Mouse (Mus musculus) myocyte (in vitro differentiated cells): ENCODE measurements around the gene Rbm17. TPM values are rescaled to one million over a fixed set of nuclear protein-coding genes. Genes with fewer than 3 reads are reported as not detected.
A peak's percentile ranks its signal among the peaks of the same experiment; 100 is the strongest.

ENCODE experiments used
- H3K27me3 ChIP-seq: one replicate; pipeline ENCODE4 v1.6.1; 2011; ENCODE audit not compliant: control insufficient read depth, insufficient read depth, insufficient read length
- H3K36me3 ChIP-seq: one replicate; pipeline ENCODE4 v1.6.1; 2011; ENCODE audit not compliant: control insufficient read depth, insufficient read depth
- H3K4me2 ChIP-seq: one replicate; pipeline ENCODE4 v1.6.1; 2011; ENCODE audit warnings: low read depth, control low read depth
- H3K4me3 ChIP-seq: one replicate; pipeline ENCODE4 v1.5.1; 2011; ENCODE audit warnings: mild to moderate bottlenecking, control low read depth, moderate library complexity
- H3K79me2 ChIP-seq: one replicate; pipeline ENCODE4 v1.6.1; 2011; ENCODE audit not compliant: control insufficient read depth, insufficient read depth
- H3ac ChIP-seq: one replicate; pipeline ENCODE4 v1.6.1; 2011; ENCODE audit not compliant: control insufficient read depth, insufficient read length
- CEBPB ChIP-seq: IDR thresholded peaks from 2 replicates; pipeline ENCODE4 v1.6.1; 2011; ENCODE audit warnings: mild to moderate bottlenecking, moderate library complexity; ENCODE audit not compliant: poor library complexity, insufficient read depth, severe bottlenecking
- E2F4 ChIP-seq: IDR thresholded peaks from one replicate; pipeline ENCODE4 v1.6.1; 2011; ENCODE audit warnings: mild to moderate bottlenecking, control low read depth, moderate library complexity; ENCODE audit not compliant: insufficient read depth
- MAX ChIP-seq: IDR thresholded peaks from one replicate; pipeline ENCODE4 v1.6.1; 2011; ENCODE audit warnings: low read depth, mild to moderate bottlenecking, control low read depth
- MYOD1 ChIP-seq, 3 experiments: IDR thresholded peaks; one replicate each; pipeline ENCODE4 v1.6.1; 2011; ENCODE audit warnings: control low read depth in 2 of 3, low read depth in 2 of 3, mild to moderate bottlenecking in 2 of 3, moderate library complexity in 1 of 3; ENCODE audit not compliant: insufficient read length in 2 of 3, control insufficient read depth in 1 of 3
- MYOG ChIP-seq, 3 experiments: IDR thresholded peaks; one replicate each; pipeline ENCODE4 v1.6.1; 2011; ENCODE audit warnings: control low read depth in 2 of 3, low read depth in 2 of 3, mild to moderate bottlenecking in 2 of 3; ENCODE audit not compliant: insufficient read length in 2 of 3, control insufficient read depth in 1 of 3, insufficient read depth in 1 of 3
- POLR2A ChIP-seq: IDR thresholded peaks from one replicate; pipeline ENCODE4 v1.6.1; 2011; ENCODE audit warnings: low read depth, mild to moderate bottlenecking, control low read depth, moderate library complexity; ENCODE audit not compliant: insufficient read length
- POLR2AphosphoS2 ChIP-seq: IDR thresholded peaks from one replicate; pipeline ENCODE4 v1.6.1; 2011; ENCODE audit warnings: low read depth, control low read depth; ENCODE audit not compliant: insufficient read length
- REST ChIP-seq: IDR thresholded peaks from one replicate; pipeline ENCODE4 v1.6.1; 2011; ENCODE audit warnings: mild to moderate bottlenecking, control low read depth, moderate library complexity; ENCODE audit not compliant: insufficient read depth, insufficient read length
- SRF ChIP-seq: IDR thresholded peaks from one replicate; pipeline ENCODE4 v1.6.1; 2011; ENCODE audit warnings: low read depth; ENCODE audit not compliant: control insufficient read depth, insufficient read length
- TCF12 ChIP-seq: IDR thresholded peaks from one replicate; pipeline ENCODE4 v1.6.1; 2011; ENCODE audit warnings: mild to moderate bottlenecking, control low read depth; ENCODE audit not compliant: poor library complexity, insufficient read depth, severe bottlenecking
- TCF3 ChIP-seq: IDR thresholded peaks from one replicate; pipeline ENCODE4 v1.6.1; 2011; ENCODE audit warnings: low read depth, control low read depth; ENCODE audit not compliant: insufficient read length
- USF1 ChIP-seq: IDR thresholded peaks from one replicate; pipeline ENCODE4 v1.6.1; 2011; ENCODE audit warnings: low read depth, mild to moderate bottlenecking, control low read depth, moderate library complexity
- polyA plus RNA-seq: library from polyadenylated mRNA; unstranded; fragments of >200 nt; fragmentation: generic; extraction: Trizol; gene quantifications from one replicate; pipeline ENCODE4 v1.2.1, GENCODE M21; 2012; ENCODE audit warnings: missing spikeins

The Rbm17 gene
- polyA plus RNA-seq, 1 experiment: 86.4 TPM

DNA sequence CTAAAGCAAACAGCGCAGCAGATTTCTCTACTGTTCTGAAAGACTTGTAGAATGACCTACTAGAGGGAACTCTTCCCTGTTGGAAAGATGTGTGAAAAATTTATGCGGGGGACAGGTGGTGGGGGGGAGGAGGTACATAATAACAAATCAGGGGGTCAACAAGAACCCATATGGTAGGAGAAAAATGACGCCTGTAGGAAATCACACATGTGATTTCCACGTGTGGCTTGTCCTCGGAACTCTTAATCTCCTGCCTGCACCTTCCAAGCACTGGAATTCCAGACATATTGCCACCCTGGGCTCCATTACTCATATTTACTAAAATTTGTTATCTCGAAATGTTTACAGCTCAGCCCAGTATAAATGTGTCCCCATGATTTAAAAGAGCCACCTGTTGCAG lies 2.2 kb downstream of the Rbm17 start:
- Histone ChIP-seq H3ac (no peak overlapping the region), H3K36me3 (peaks cover 31% of the 10 kb centered on the region), H3K27me3 (no peaks in the 10 kb centered on the region), H3K4me3 (peak overlapping the region; percentile 67), H3K4me2 (peak overlapping the region; percentile 93), H3K79me2 (peaks cover 46% of the 10 kb centered on the region)
- TF ChIP-seq POLR2AphosphoS2 (no peak), TCF12 (no peak), POLR2A (no peak), SRF (no peak), MYOG (IDR thresholded peaks at IDR 0.05; ENCODE audit: control insufficient read depth in 1 of 3, insufficient read depth in 1 of 3, insufficient read length in 2 of 3, low read depth in 2 of 3) (no peak), REST (no peak), MAX (no peak), TCF3 (no peak), E2F4 (no peak), MYOD1 (IDR thresholded peaks at IDR 0.05; ENCODE audit: control insufficient read depth in 1 of 3, insufficient read length in 2 of 3, low read depth in 2 of 3) (no peak), USF1 (no peak), CEBPB (no peak)

DNA sequence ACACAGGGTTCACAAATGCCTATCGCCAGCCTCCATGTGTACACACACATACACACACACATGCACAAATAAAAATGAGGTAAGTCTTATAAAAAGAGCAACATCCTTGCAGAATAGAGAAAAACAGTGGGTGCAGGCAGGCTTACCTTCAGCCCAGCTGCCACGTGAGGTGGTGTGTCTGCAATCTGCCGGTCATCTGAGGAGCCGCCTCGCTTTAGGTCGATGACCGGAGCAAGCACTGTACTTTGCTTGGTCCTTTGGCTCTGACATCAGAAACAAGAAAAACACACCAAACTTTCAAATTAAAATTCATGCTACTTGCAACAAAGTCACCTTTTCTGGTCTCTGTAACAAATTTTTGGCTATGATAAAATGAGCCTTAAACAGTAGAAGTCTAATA lies 6.0 kb downstream of the Rbm17 start:
- no peak overlapping the region for H3K4me3 ChIP-seq
- no peaks in the 10 kb centered on the region for H3K27me3 ChIP-seq
- peaks cover 46% of the 10 kb centered on the region for H3K79me2 ChIP-seq
- H3K4me2 ChIP-seq: no peak overlapping the region
- H3ac ChIP-seq: no peak overlapping the region
- no peak for TF ChIP-seq TCF12
- no peak for TF ChIP-seq MYOG (IDR thresholded peaks at IDR 0.05; ENCODE audit: control insufficient read depth in 1 of 3, insufficient read depth in 1 of 3, insufficient read length in 2 of 3, low read depth in 2 of 3)
- TF ChIP-seq MAX: no peak
- TF ChIP-seq TCF3: no peak
- no peak for TF ChIP-seq E2F4
- H3K36me3 ChIP-seq: peaks cover 43% of the 10 kb centered on the region

DNA sequence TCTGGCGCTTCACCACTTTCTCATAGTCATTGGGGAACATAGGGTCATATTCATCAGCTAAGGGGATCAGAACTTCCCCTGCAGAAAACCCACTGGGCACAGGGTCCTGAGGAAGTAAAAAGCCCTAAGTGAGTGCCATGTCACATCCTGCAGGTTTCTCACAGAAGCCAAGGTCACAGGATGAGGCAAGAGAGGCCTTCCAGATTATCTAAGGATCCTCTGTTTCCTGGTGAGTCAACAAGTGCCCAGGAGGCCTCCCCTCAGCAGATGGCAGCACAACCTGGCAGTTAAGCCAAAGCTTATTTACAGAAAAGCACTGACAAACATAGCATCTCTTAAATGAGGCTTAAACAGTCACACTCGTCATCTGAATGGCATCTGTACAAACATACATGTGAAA lies 7.3 kb downstream of the Rbm17 start:
- H3K36me3 ChIP-seq: peaks cover 50% of the 10 kb centered on the region
- H3K4me3 ChIP-seq: no peak overlapping the region
- peaks cover 35% of the 10 kb centered on the region for H3K79me2 ChIP-seq
- TF ChIP-seq POLR2AphosphoS2: no peak
- TF ChIP-seq MYOD1 (IDR thresholded peaks at IDR 0.05; ENCODE audit: control insufficient read depth in 1 of 3, insufficient read length in 2 of 3, low read depth in 2 of 3): no peak
- no peak for TF ChIP-seq REST
- TF ChIP-seq TCF3: no peak
- TF ChIP-seq USF1: no peak
- TF ChIP-seq MAX: no peak
- no peak for TF ChIP-seq E2F4
- no peak for TF ChIP-seq TCF12
- TF ChIP-seq SRF: no peak
- TF ChIP-seq POLR2A: no peak
- TF ChIP-seq CEBPB: no peak
- no peak for TF ChIP-seq MYOG (IDR thresholded peaks at IDR 0.05; ENCODE audit: control insufficient read depth in 1 of 3, insufficient read depth in 1 of 3, insufficient read length in 2 of 3, low read depth in 2 of 3)
- no peak overlapping the region for H3K4me2 ChIP-seq
- no peak overlapping the region for H3ac ChIP-seq
- no peaks in the 10 kb centered on the region for H3K27me3 ChIP-seq

DNA sequence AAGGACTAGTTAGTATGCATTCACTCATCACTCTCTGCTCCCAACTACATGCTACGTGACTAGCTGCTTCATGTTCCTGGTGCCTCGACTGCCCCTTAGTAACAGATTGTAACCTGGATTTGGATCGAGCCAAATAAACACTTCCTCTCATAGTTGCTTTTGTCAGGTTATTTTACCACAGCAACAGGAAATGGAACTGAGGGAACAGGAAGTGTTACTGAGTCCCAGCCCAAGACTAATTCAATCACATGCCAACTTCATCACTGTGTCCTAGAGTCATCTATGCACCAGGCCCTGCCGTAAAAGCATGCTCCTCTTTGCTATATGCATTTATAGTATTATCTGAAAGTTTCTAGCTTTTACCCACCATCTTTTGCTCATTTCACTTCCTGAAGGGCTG lies 16.0 kb downstream of the Rbm17 start:
- H3K27me3 ChIP-seq: no peaks in the 10 kb centered on the region
- no peak overlapping the region for H3K4me3 ChIP-seq
- peaks cover 64% of the 10 kb centered on the region for H3K36me3 ChIP-seq
- no peaks in the 10 kb centered on the region for H3K79me2 ChIP-seq
- H3K4me2 ChIP-seq: no peak overlapping the region
- TF ChIP-seq POLR2A: no peak
- TF ChIP-seq MYOG (IDR thresholded peaks at IDR 0.05; ENCODE audit: control insufficient read depth in 1 of 3, insufficient read depth in 1 of 3, insufficient read length in 2 of 3, low read depth in 2 of 3): no peak
- TF ChIP-seq E2F4: no peak
- TF ChIP-seq TCF12: no peak
- TF ChIP-seq MYOD1 (IDR thresholded peaks at IDR 0.05; ENCODE audit: control insufficient read depth in 1 of 3, insufficient read length in 2 of 3, low read depth in 2 of 3): no peak
- TF ChIP-seq USF1: no peak
- no peak for TF ChIP-seq POLR2AphosphoS2
- TF ChIP-seq SRF: no peak
- no peak for TF ChIP-seq MAX
- TF ChIP-seq REST: no peak
- no peak for TF ChIP-seq CEBPB
- no peak overlapping the region for H3ac ChIP-seq

DNA sequence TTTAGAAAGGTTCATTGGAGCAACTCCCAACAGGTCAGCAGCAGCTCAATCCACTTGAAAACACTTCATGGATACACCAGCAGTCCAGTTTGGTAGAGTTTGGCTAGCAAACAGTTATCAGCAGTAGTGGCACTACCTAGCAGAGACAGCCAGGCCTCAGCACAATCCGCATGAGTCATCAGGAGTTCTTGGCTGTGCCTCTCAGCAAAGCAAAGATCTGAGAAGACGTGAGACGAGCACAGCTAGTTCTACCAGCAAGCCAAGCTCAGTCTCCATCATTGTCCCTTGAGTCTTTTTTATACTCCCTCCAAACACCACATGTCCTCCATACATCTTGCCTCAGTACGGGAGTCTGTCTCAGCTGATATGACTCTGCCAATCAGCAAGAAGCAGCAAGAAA lies 24.6 kb downstream of the Rbm17 start:
- Histone ChIP-seq H3ac (no peak overlapping the region), H3K4me2 (no peak overlapping the region), H3K4me3 (no peak overlapping the region), H3K27me3 (no peaks in the 10 kb centered on the region), H3K36me3 (no peaks in the 10 kb centered on the region), H3K79me2 (no peaks in the 10 kb centered on the region)
- TF ChIP-seq E2F4 (no peak), MAX (no peak), REST (no peak), POLR2AphosphoS2 (no peak), MYOG (IDR thresholded peaks at IDR 0.05; ENCODE audit: control insufficient read depth in 1 of 3, insufficient read depth in 1 of 3, insufficient read length in 2 of 3, low read depth in 2 of 3) (no peak), CEBPB (no peak), TCF3 (no peak), MYOD1 (IDR thresholded peaks at IDR 0.05; ENCODE audit: control insufficient read depth in 1 of 3, insufficient read length in 2 of 3, low read depth in 2 of 3) (no peak), POLR2A (no peak), USF1 (no peak), SRF (no peak), TCF12 (no peak)
